Mouse (Mus musculus): ENCODE results near the gene Kmt2d.

DNA sequence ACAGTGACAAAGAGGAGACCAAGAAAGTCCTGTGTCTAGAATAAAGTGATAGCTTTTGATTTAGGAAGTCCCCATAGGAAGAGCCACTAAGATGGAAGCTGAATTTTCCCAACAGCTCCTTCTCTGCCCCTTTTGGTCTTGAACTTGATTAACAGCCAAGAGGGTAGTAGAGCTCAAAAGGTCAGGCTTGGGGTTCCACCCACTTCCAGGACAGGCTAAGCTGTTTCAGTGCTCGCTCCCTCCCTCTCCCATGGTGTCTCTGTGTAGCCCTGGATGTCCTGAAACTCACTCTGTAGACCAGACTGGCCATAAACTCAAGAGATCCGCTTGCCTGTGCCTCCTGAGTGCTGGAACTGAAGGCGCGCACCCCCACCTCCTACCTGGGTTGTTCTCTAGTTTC, 45.0 kb upstream of the Kmt2d start:
- TF ChIP-seq CTCF (IDR thresholded peaks at IDR 0.05; ENCODE audit: low read depth) (no peak), EP300 (IDR thresholded peaks at IDR 0.05; ENCODE audit: low read depth) (no peak)
